Mouse (Mus musculus): ENCODE measurements around the gene Ppil1. TPM values are rescaled to one million over a fixed set of nuclear protein-coding genes. Genes with fewer than 3 reads are reported as not detected.

The Ppil1 gene
- polyA plus RNA-seq, 1 experiment, result not detected

- no peak overlapping the region for H3K27ac ChIP-seq (ENCODE audit: insufficient read depth, low read depth, low read length)
- peaks cover 68% of the 10 kb centered on the region for H3K4me1 ChIP-seq (ENCODE audit: control insufficient read depth, insufficient read depth, low read length)
- no peak overlapping the region for H3K4me3 ChIP-seq (ENCODE audit: insufficient read depth, low read depth, low read length)
- WGBS, result 56% methylated on average over 9 of the region's 9 CpGs
- TF ChIP-seq POLR2A (IDR thresholded peaks at IDR 0.05; ENCODE audit: insufficient read depth, low read depth, low read length) (no peak), CTCF (IDR thresholded peaks at IDR 0.05; ENCODE audit: insufficient read depth, low read depth, low read length) (no peak)
Measured at GRCm38 (mm10) chr17:29249512-29249911, 14.5 kb downstream of the Ppil1 start.

- no peak overlapping the region for H3K4me3 ChIP-seq (ENCODE audit: insufficient read depth, low read depth, low read length)
- TF ChIP-seq POLR2A (IDR thresholded peaks at IDR 0.05; ENCODE audit: insufficient read depth, low read depth, low read length) (no peak), CTCF (IDR thresholded peaks at IDR 0.05; ENCODE audit: insufficient read depth, low read depth, low read length) (no peak)
- peaks cover 73% of the 10 kb centered on the region for H3K4me1 ChIP-seq (ENCODE audit: control insufficient read depth, insufficient read depth, low read length)
- peak overlapping the region; percentile 62 for H3K27ac ChIP-seq (ENCODE audit: insufficient read depth, low read depth, low read length)
- WGBS, result 21% methylated on average over 13 of the region's 13 CpGs
Measured at GRCm38 (mm10) chr17:29247881-29248280, 16.1 kb downstream of the Ppil1 start.

- WGBS, result 18% methylated on average over 5 of the region's 5 CpGs
- Histone ChIP-seq H3K4me3 (ENCODE audit: insufficient read depth, low read depth, low read length) (no peak overlapping the region), H3K4me1 (ENCODE audit: control insufficient read depth, insufficient read depth, low read length) (peaks cover 68% of the 10 kb centered on the region), H3K27ac (ENCODE audit: insufficient read depth, low read depth, low read length) (peak overlapping the region; percentile 39; the same call in 1 of the 2 replicates)
- TF ChIP-seq CTCF (IDR thresholded peaks at IDR 0.05; ENCODE audit: insufficient read depth, low read depth, low read length) (no peak), POLR2A (IDR thresholded peaks at IDR 0.05; ENCODE audit: insufficient read depth, low read depth, low read length) (no peak)
Measured at GRCm38 (mm10) chr17:29246602-29247001, 17.4 kb downstream of the Ppil1 start.

- Histone ChIP-seq H3K4me3 (ENCODE audit: insufficient read depth, low read depth, low read length) (no peak overlapping the region), H3K4me1 (ENCODE audit: control insufficient read depth, insufficient read depth, low read length) (peaks cover 64% of the 10 kb centered on the region), H3K27ac (ENCODE audit: insufficient read depth, low read depth, low read length) (no peak overlapping the region)
- WGBS, result 48% methylated on average over 7 of the region's 7 CpGs
- TF ChIP-seq POLR2A (IDR thresholded peaks at IDR 0.05; ENCODE audit: insufficient read depth, low read depth, low read length) (no peak), CTCF (IDR thresholded peaks at IDR 0.05; ENCODE audit: insufficient read depth, low read depth, low read length) (no peak)
Measured at GRCm38 (mm10) chr17:29245725-29246124, 18.3 kb downstream of the Ppil1 start.

- Histone ChIP-seq H3K4me1 (ENCODE audit: control insufficient read depth, insufficient read depth, low read length) (peaks cover 58% of the 10 kb centered on the region), H3K27ac (ENCODE audit: insufficient read depth, low read depth, low read length) (no peak overlapping the region), H3K4me3 (ENCODE audit: insufficient read depth, low read depth, low read length) (no peak overlapping the region)
- 10% methylated on average over 12 of the region's 12 CpGs for WGBS
- TF ChIP-seq CTCF (IDR thresholded peaks at IDR 0.05; ENCODE audit: insufficient read depth, low read depth, low read length) (no peak), POLR2A (IDR thresholded peaks at IDR 0.05; ENCODE audit: insufficient read depth, low read depth, low read length) (no peak)
Measured at GRCm38 (mm10) chr17:29244912-29245311, 19.1 kb downstream of the Ppil1 start.

GRCm38 (mm10) chr17:29238421-29238945 is 25.5 kb downstream of the Ppil1 start:
- peaks cover 53% of the 10 kb centered on the region for H3K4me1 ChIP-seq (ENCODE audit: control insufficient read depth, insufficient read depth, low read length)
- H3K4me3 ChIP-seq (ENCODE audit: insufficient read depth, low read depth, low read length), result peak overlapping the region; percentile 62
- peak overlapping the region; percentile 27 for H3K27ac ChIP-seq (ENCODE audit: insufficient read depth, low read depth, low read length)
- TF ChIP-seq POLR2A (IDR thresholded peaks at IDR 0.05; ENCODE audit: insufficient read depth, low read depth, low read length) (no peak), CTCF (IDR thresholded peaks at IDR 0.05; ENCODE audit: insufficient read depth, low read depth, low read length) (no peak)
- 5% methylated on average over 23 of the region's 23 CpGs for WGBS

GRCm38 (mm10) chr17:29237772-29238420 is 26.1 kb downstream of the Ppil1 start, which contains the start of gene Cpne5:
TSS of gene Cpne5 (minus strand) at chr17:29238167.
- TF ChIP-seq CTCF (IDR thresholded peaks at IDR 0.05; ENCODE audit: insufficient read depth, low read depth, low read length), result no peak
- H3K4me1 ChIP-seq (ENCODE audit: control insufficient read depth, insufficient read depth, low read length), result peaks cover 51% of the 10 kb centered on the region
- 1% methylated on average over 65 of the region's 73 CpGs for WGBS
- H3K4me3 ChIP-seq (ENCODE audit: insufficient read depth, low read depth, low read length), result peak within 1 kb of the TSS; percentile 62
- H3K27ac ChIP-seq (ENCODE audit: insufficient read depth, low read depth, low read length), result peak within 1 kb of the TSS; percentile 27

- TF ChIP-seq POLR2A (IDR thresholded peaks at IDR 0.05; ENCODE audit: insufficient read depth, low read depth, low read length) (no peak), CTCF (IDR thresholded peaks at IDR 0.05; ENCODE audit: insufficient read depth, low read depth, low read length) (no peak)
- 2% methylated on average over 32 of the region's 32 CpGs for WGBS
- peaks cover 51% of the 10 kb centered on the region for H3K4me1 ChIP-seq (ENCODE audit: control insufficient read depth, insufficient read depth, low read length)
- peak overlapping the region; percentile 62 for H3K4me3 ChIP-seq (ENCODE audit: insufficient read depth, low read depth, low read length)
- no peak overlapping the region for H3K27ac ChIP-seq (ENCODE audit: insufficient read depth, low read depth, low read length)
Measured at GRCm38 (mm10) chr17:29237267-29237771, 26.7 kb downstream of the Ppil1 start.

- no peak overlapping the region for H3K27ac ChIP-seq (ENCODE audit: insufficient read depth, low read depth, low read length)
- TF ChIP-seq CTCF (IDR thresholded peaks at IDR 0.05; ENCODE audit: insufficient read depth, low read depth, low read length) (no peak), POLR2A (IDR thresholded peaks at IDR 0.05; ENCODE audit: insufficient read depth, low read depth, low read length) (no peak)
- WGBS, result 87% methylated on average over 7 of the region's 7 CpGs
- 0 out of 2 replicates have a peak overlapping the region, but pooled peaks have one; percentile 62 for H3K4me3 ChIP-seq (ENCODE audit: insufficient read depth, low read depth, low read length)
- peaks cover 53% of the 10 kb centered on the region for H3K4me1 ChIP-seq (ENCODE audit: control insufficient read depth, insufficient read depth, low read length)
Measured at GRCm38 (mm10) chr17:29236111-29236510, 27.9 kb downstream of the Ppil1 start.
